25 mouse cellular contexts compared by ENCODE assay signal in the genomic region with DNA sequence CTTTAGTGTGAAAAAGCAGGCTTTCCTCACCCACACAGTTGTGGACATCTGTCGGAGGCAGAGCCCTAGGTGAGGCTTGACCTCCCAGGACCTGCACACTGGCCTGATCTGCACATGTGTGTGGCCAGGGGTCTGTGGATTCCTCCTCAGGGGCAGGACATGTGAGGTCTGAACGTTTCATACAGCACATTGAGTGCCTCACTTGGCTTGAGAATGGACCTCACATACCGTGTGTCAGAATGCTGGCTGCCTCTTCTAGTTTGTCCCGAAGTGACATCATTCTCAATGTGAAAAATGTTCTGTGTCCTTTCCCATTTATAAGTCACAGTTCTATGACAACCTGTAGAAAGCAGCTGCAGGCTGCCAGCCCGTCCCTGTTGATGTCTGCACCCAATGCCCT.
DNase-seq lines count a peak whose midpoint lies in the region; ATAC-seq and TF ChIP-seq lines count a peak whose summit lies in the region.
"Had no signal": no experiment of that assay in that cellular context is flagged by ENCODE, and none has a peak within 500 bp of the region (broad histone marks: within the 10 kb centered on the region; RNA-seq: fewer than 3 reads in every experiment).

No protein-coding gene starts in this region.

- H3K36me3 ChIP-seq in heart, embryonic 11.5 days (ENCODE audit: control insufficient read depth, insufficient read depth, low read length), result no peaks in the 10 kb centered on the region
- H3K36me3 ChIP-seq in lung, embryonic 14.5 days (ENCODE audit: insufficient read depth), result no peaks in the 10 kb centered on the region
- H3K36me3 ChIP-seq: forebrain, embryonic 10.5 days; G1E; heart, embryonic 13.5 days; hindbrain, embryonic 10.5 days; hindbrain, embryonic 13.5 days; intestine, embryonic 15.5 days had no signal

- TF ChIP-seq CTCF in lung, embryonic 14.5 days (IDR thresholded peaks at IDR 0.05; ENCODE audit: low read depth), result no peak

- no peak for ATAC-seq in heart, embryonic 11.5 days (replicated peaks; ENCODE audit: insufficient number of reproducible peaks, low FRiP score, low TSS enrichment)
- peak; percentile 47; the same call in 1 of the 2 replicates for ATAC-seq in lung, embryonic 14.5 days (ENCODE audit: insufficient read depth)
- ATAC-seq: forebrain, embryonic 13.5 days; forebrain, embryonic 16.5 days; hindbrain, embryonic 16.5 days; intestine, embryonic 15.5 days; Patski had no signal

- H3K27ac ChIP-seq in heart, embryonic 11.5 days (ENCODE audit: low read depth, low read length), result no peak overlapping the region
- no peak overlapping the region for H3K27ac ChIP-seq in lung, embryonic 14.5 days (ENCODE audit: low read depth)
- H3K27ac ChIP-seq: forebrain, embryonic 10.5 days; forebrain, embryonic 13.5 days; heart, embryonic 13.5 days; hindbrain, embryonic 10.5 days; hindbrain, embryonic 13.5 days; intestine, embryonic 15.5 days had no signal

- peak; percentile 19 to 49 for DNase-seq in heart, adult 18-20 months
- peak; percentile 42 for DNase-seq in lung, embryonic 14.5 days
- DNase-seq in lung, postnatal 36 days, result no peak
- DNase-seq in testis, postnatal 10 days (ENCODE audit: low spot score), result peak; percentile 36
- no peak for DNase-seq in testis, postnatal 14 days (ENCODE audit: low spot score)
- DNase-seq: adrenal gland, postnatal 10 days; adrenal gland, postnatal 36 days; B cell, adult 2 months; cerebellum, adult 18-20 months; cerebellum, adult 9-10 months; cerebellum, postnatal 14 days; gastrocnemius, postnatal 10 days; gastrocnemius, postnatal 36 days; heart, postnatal 36 days had no signal

- no peak overlapping the region for H3K4me3 ChIP-seq in heart, embryonic 11.5 days (ENCODE audit: low read depth, low read length)
- no peak overlapping the region for H3K4me3 ChIP-seq in lung, embryonic 14.5 days (ENCODE audit: low read depth, low read length)
- H3K4me3 ChIP-seq: forebrain, embryonic 10.5 days; forebrain, embryonic 13.5 days; heart, embryonic 13.5 days; hindbrain, embryonic 10.5 days; hindbrain, embryonic 13.5 days; intestine, embryonic 15.5 days had no signal

- no peaks in the 10 kb centered on the region for H3K27me3 ChIP-seq in heart, embryonic 11.5 days (ENCODE audit: control insufficient read depth, insufficient read depth, low read length)
- H3K27me3 ChIP-seq in lung, embryonic 14.5 days (ENCODE audit: insufficient read depth, low read length), result no peaks in the 10 kb centered on the region
- H3K27me3 ChIP-seq: forebrain, embryonic 13.5 days; hindbrain, embryonic 13.5 days; intestine, embryonic 15.5 days; Patski had no signal

- no peak overlapping the region for H3K9ac ChIP-seq in heart, embryonic 11.5 days (ENCODE audit: low read depth, low read length)
- no peak overlapping the region for H3K9ac ChIP-seq in lung, embryonic 14.5 days
- H3K9ac ChIP-seq: forebrain, embryonic 13.5 days; heart, embryonic 13.5 days; hindbrain, embryonic 13.5 days; intestine, embryonic 15.5 days had no signal

- H3K4me2 ChIP-seq in heart, embryonic 11.5 days, result no peak overlapping the region
- no peak overlapping the region for H3K4me2 ChIP-seq in lung, embryonic 14.5 days
- H3K4me2 ChIP-seq: forebrain, embryonic 13.5 days; heart, embryonic 13.5 days; hindbrain, embryonic 13.5 days; intestine, embryonic 15.5 days had no signal

- H3K4me1 ChIP-seq in heart, embryonic 11.5 days (ENCODE audit: control insufficient read depth, insufficient read depth, low read length), result no peaks in the 10 kb centered on the region
- H3K4me1 ChIP-seq in lung, embryonic 14.5 days (ENCODE audit: insufficient read depth), result no peaks in the 10 kb centered on the region
- H3K4me1 ChIP-seq: hindbrain, embryonic 13.5 days; intestine, embryonic 15.5 days had no signal

- WGBS in heart, embryonic 11.5 days (ENCODE audit: insufficient replicate concordance), result 62% methylated on average over 5 of the region's 5 CpGs
- WGBS in lung, embryonic 14.5 days, result 37% methylated on average over 5 of the region's 5 CpGs

- no peaks in the 10 kb centered on the region for H3K9me3 ChIP-seq in heart, embryonic 11.5 days (replicated peaks; ENCODE audit: control insufficient read depth, low read length)
- no peaks in the 10 kb centered on the region for H3K9me3 ChIP-seq in lung, embryonic 14.5 days (ENCODE audit: low read depth, low read length)
- H3K9me3 ChIP-seq: forebrain, embryonic 10.5 days; forebrain, embryonic 13.5 days; heart, embryonic 13.5 days; hindbrain, embryonic 10.5 days; hindbrain, embryonic 13.5 days; intestine, embryonic 15.5 days had no signal

Comparison
In these comparisons a context has a peak if more than half of its experiments do, and no peak if none do; other contexts are left out.
1. DNase-seq: peak in heart, adult 18-20 months (2 of 2), lung, embryonic 14.5 days (single experiment) and testis, postnatal 10 days (single experiment); none in lung, postnatal 36 days (single experiment) and testis, postnatal 14 days (single experiment).